ENCODE assay signal across 22 mouse cellular contexts in the genomic region with DNA sequence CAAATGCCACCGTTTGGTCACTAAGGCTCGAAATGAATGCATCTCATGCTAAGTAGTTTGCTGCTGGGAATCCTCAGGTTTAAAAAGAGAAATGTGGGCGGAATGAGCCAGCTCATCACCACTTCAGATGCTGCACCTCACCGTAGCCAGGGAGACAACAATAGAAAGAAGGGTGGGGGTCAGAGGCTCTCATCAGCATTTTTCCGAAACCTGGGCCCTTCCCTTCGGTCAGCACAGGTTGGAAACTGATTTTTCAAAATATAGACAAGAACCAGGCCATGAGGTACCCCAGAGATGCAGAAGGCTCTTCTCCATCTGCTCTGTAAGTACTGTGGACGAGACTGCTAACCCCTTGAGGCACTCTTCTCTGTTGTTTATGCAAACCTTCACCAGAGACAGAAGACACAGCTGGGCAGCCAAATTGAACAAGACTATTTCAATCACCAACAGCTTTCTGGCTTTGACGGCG. TPM values are rescaled to one million over a fixed set of nuclear protein-coding genes. Genes with fewer than 3 reads are reported as not detected.
A peak's percentile ranks its signal among the peaks of the same experiment; 100 is the strongest.
DNase-seq lines count a peak whose midpoint lies in the region; ATAC-seq and TF ChIP-seq lines count a peak whose summit lies in the region.
"Had no signal": no experiment of that assay in that cellular context is flagged by ENCODE, and none has a peak within 500 bp of the region (broad histone marks: within the 10 kb centered on the region; RNA-seq: fewer than 3 reads in every experiment).

No protein-coding gene starts in this region.

- no peak for ATAC-seq in hindbrain, postnatal 0 days
- no peak for ATAC-seq in midbrain, embryonic 11.5 days (ENCODE audit: low FRiP score)
- no peak for ATAC-seq in midbrain, postnatal 0 days (ENCODE audit: low FRiP score)
- no peak for ATAC-seq in stomach, postnatal 0 days (ENCODE audit: low FRiP score, low TSS enrichment)
- no peak for ATAC-seq in neural tube, embryonic 15.5 days (ENCODE audit: low FRiP score)
- ATAC-seq: forebrain, embryonic 14.5 days; intestine, embryonic 15.5 days had no signal

- no peak; the same call in 1 of the 2 replicates for TF ChIP-seq RAD21 in CH12.LX (IDR thresholded peaks at IDR 0.05; ENCODE audit: low read depth, low read length)

- 0 out of 2 replicates have a peak overlapping the region, but pooled peaks have one; percentile 12 for H3K27ac ChIP-seq in hindbrain, embryonic 10.5 days
- H3K27ac ChIP-seq in hindbrain, postnatal 0 days: no peak overlapping the region
- no peak overlapping the region for H3K27ac ChIP-seq in midbrain, embryonic 11.5 days (ENCODE audit: low read depth, low read length)
- no peak overlapping the region for H3K27ac ChIP-seq in midbrain, postnatal 0 days (ENCODE audit: low read depth, low read length)
- H3K27ac ChIP-seq in CH12.LX (ENCODE audit: insufficient read depth, low read depth): peak overlapping the region; percentile 91
- H3K27ac ChIP-seq in stomach, postnatal 0 days (replicated peaks): no peak overlapping the region
- H3K27ac ChIP-seq in neural tube, embryonic 15.5 days (replicated peaks): no peak overlapping the region
- H3K27ac ChIP-seq: embryonic facial prominence, embryonic 10.5 days; hindbrain, embryonic 14.5 days; intestine, embryonic 15.5 days; neural tube, embryonic 12.5 days had no signal

- 65% methylated on average over 9 of the region's 9 CpGs for whole genome bisulfite sequencing in hindbrain, embryonic 10.5 days
- WGBS in hindbrain, postnatal 0 days: 56% methylated on average over 9 of the region's 9 CpGs
- WGBS in midbrain, embryonic 11.5 days: 63% methylated on average over 9 of the region's 9 CpGs
- 65% methylated on average over 9 of the region's 9 CpGs for WGBS in midbrain, postnatal 0 days
- 74% methylated on average over 9 of the region's 9 CpGs for WGBS in stomach, postnatal 0 days
- 52% methylated on average over 9 of the region's 9 CpGs for WGBS in neural tube, embryonic 15.5 days

- intact Hi-C loops in left cerebral cortex, postnatal 36 days (cut with DNase I): loop anchor here (10.0 kb wide), 1 partner anchor 277 kb away; no protein-coding TSS in a partner anchor

- no peak overlapping the region for H3K9ac ChIP-seq in hindbrain, postnatal 0 days (replicated peaks; ENCODE audit: low read length)
- H3K9ac ChIP-seq in midbrain, embryonic 11.5 days (ENCODE audit: low read length): no peak overlapping the region
- no peak overlapping the region for H3K9ac ChIP-seq in midbrain, postnatal 0 days (replicated peaks; ENCODE audit: low read length, poor library complexity, severe bottlenecking)
- H3K9ac ChIP-seq in CH12.LX (ENCODE audit: insufficient read depth, low read depth): no peak overlapping the region
- no peak overlapping the region for H3K9ac ChIP-seq in stomach, postnatal 0 days (ENCODE audit: low read length)
- H3K9ac ChIP-seq in neural tube, embryonic 15.5 days (replicated peaks): no peak overlapping the region
- H3K9ac ChIP-seq: hindbrain, embryonic 14.5 days; intestine, embryonic 15.5 days; neural tube, embryonic 12.5 days had no signal

- no peak overlapping the region for H3K4me2 ChIP-seq in hindbrain, postnatal 0 days (ENCODE audit: low read depth, low read length)
- no peak overlapping the region for H3K4me2 ChIP-seq in midbrain, embryonic 11.5 days
- H3K4me2 ChIP-seq in midbrain, postnatal 0 days (ENCODE audit: low read depth, low read length, poor library complexity, severe bottlenecking): no peak overlapping the region
- H3K4me2 ChIP-seq in CH12.LX (ENCODE audit: insufficient read depth, low read depth, poor library complexity, severe bottlenecking): peak overlapping the region; percentile 37
- H3K4me2 ChIP-seq in stomach, postnatal 0 days (replicated peaks; ENCODE audit: low read depth): no peak overlapping the region
- no peak overlapping the region for H3K4me2 ChIP-seq in neural tube, embryonic 15.5 days
- H3K4me2 ChIP-seq: heart, embryonic 11.5 days; hindbrain, embryonic 14.5 days; intestine, embryonic 15.5 days; neural tube, embryonic 12.5 days had no signal

- no peaks in the 10 kb centered on the region for H3K9me3 ChIP-seq in hindbrain, embryonic 10.5 days
- no peaks in the 10 kb centered on the region for H3K9me3 ChIP-seq in hindbrain, postnatal 0 days (ENCODE audit: low read length)
- no peaks in the 10 kb centered on the region for H3K9me3 ChIP-seq in midbrain, embryonic 11.5 days (ENCODE audit: control insufficient read depth, low read length)
- no peaks in the 10 kb centered on the region for H3K9me3 ChIP-seq in midbrain, postnatal 0 days (ENCODE audit: low read length)
- no peaks in the 10 kb centered on the region for H3K9me3 ChIP-seq in CH12.LX (replicated peaks; ENCODE audit: low read length)
- H3K9me3 ChIP-seq in stomach, postnatal 0 days (ENCODE audit: control insufficient read depth, low read length): no peaks in the 10 kb centered on the region
- no peaks in the 10 kb centered on the region for H3K9me3 ChIP-seq in neural tube, embryonic 15.5 days (replicated peaks)
- H3K9me3 ChIP-seq: embryonic facial prominence, embryonic 10.5 days; intestine, embryonic 15.5 days; neural tube, embryonic 12.5 days had no signal

- in situ Hi-C loops in CH12.LX (cut with MboI; ENCODE audit: low pct_ligation_motif_present, low pct_unique_long_range_greater_than_20kb, low sequenced_read_pairs): loop anchor here (10.0 kb wide), 1 partner anchor 277 kb away; no protein-coding TSS in a partner anchor

- DNase-seq in hindbrain, embryonic 10.5 days (ENCODE audit: low spot score): no peak
- no peak for DNase-seq in hindbrain, postnatal 0 days (ENCODE audit: low spot score)
- DNase-seq in midbrain, embryonic 11.5 days (ENCODE audit: low spot score, missing footprints): peak; percentile 83
- DNase-seq in midbrain, postnatal 0 days (ENCODE audit: low spot score): no peak
- peak; percentile 79 for DNase-seq in CH12.LX (ENCODE audit: extremely low read depth)
- DNase-seq in left cerebral cortex, postnatal 36 days (ENCODE audit: low spot score in 2 of 2): peak; percentile 39 to 46
- DNase-seq in stomach, postnatal 0 days (ENCODE audit: low spot score): no peak
- DNase-seq: cerebellum, adult 2 months; cerebellum, postnatal 36 days; heart, postnatal 10 days; kidney, adult 9 months; kidney, postnatal 36 days; liver; lung, postnatal 36 days; thymus, adult 2 months had no signal

- no peak overlapping the region for H3K4me3 ChIP-seq in hindbrain, embryonic 10.5 days
- no peak overlapping the region for H3K4me3 ChIP-seq in hindbrain, postnatal 0 days (ENCODE audit: low read length)
- no peak overlapping the region for H3K4me3 ChIP-seq in midbrain, embryonic 11.5 days (ENCODE audit: low read depth, low read length)
- H3K4me3 ChIP-seq in midbrain, postnatal 0 days (ENCODE audit: low read depth, low read length): no peak overlapping the region
- no peak overlapping the region for H3K4me3 ChIP-seq in CH12.LX (replicated peaks in 1 of 3; ENCODE audit: low read depth in 2 of 3, low read length in 2 of 3, poor library complexity in 1 of 3)
- H3K4me3 ChIP-seq in stomach, postnatal 0 days (ENCODE audit: low read depth, low read length): no peak overlapping the region
- H3K4me3 ChIP-seq in neural tube, embryonic 15.5 days (replicated peaks): no peak overlapping the region
- H3K4me3 ChIP-seq: embryonic facial prominence, embryonic 10.5 days; intestine, embryonic 15.5 days; neural tube, embryonic 12.5 days had no signal

- no peaks in the 10 kb centered on the region for H3K79me2 ChIP-seq in CH12.LX (replicated peaks; ENCODE audit: control insufficient read depth, extremely low read depth, insufficient read depth, poor library complexity, severe bottlenecking)

- peaks cover 46% of the 10 kb centered on the region for H3K4me1 ChIP-seq in hindbrain, embryonic 10.5 days (replicated peaks)
- no peaks in the 10 kb centered on the region for H3K4me1 ChIP-seq in hindbrain, postnatal 0 days (ENCODE audit: insufficient read depth, low read length)
- peaks cover 19% of the 10 kb centered on the region for H3K4me1 ChIP-seq in midbrain, embryonic 11.5 days (ENCODE audit: control insufficient read depth, insufficient read depth, low read length)
- H3K4me1 ChIP-seq in midbrain, postnatal 0 days (ENCODE audit: insufficient read depth, low read length): no peaks in the 10 kb centered on the region
- H3K4me1 ChIP-seq in CH12.LX (ENCODE audit: control insufficient read depth in 1 of 2, insufficient read depth in 2 of 2): peaks cover 40 to 81% of the 10 kb centered on the region in 2 experiments
- 0 out of 2 replicates have a peak, but pooled peaks cover 2% of the 10 kb centered on the region for H3K4me1 ChIP-seq in stomach, postnatal 0 days (replicated peaks; ENCODE audit: control insufficient read depth, insufficient read depth)
- H3K4me1 ChIP-seq in neural tube, embryonic 15.5 days: peaks cover 9% of the 10 kb centered on the region

- 0 out of 2 replicates have a peak, but pooled peaks cover 3% of the 10 kb centered on the region for H3K27me3 ChIP-seq in hindbrain, embryonic 10.5 days (ENCODE audit: insufficient read depth, poor library complexity, severe bottlenecking)
- no peaks in the 10 kb centered on the region for H3K27me3 ChIP-seq in hindbrain, postnatal 0 days (ENCODE audit: insufficient read depth, low read length)
- no peaks in the 10 kb centered on the region for H3K27me3 ChIP-seq in midbrain, embryonic 11.5 days (ENCODE audit: control insufficient read depth, insufficient read depth, low read length)
- H3K27me3 ChIP-seq in midbrain, postnatal 0 days (ENCODE audit: insufficient read depth, low read length): no peaks in the 10 kb centered on the region
- no peaks in the 10 kb centered on the region for H3K27me3 ChIP-seq in CH12.LX (replicated peaks)
- H3K27me3 ChIP-seq in stomach, postnatal 0 days (ENCODE audit: control insufficient read depth, insufficient read depth, low read length): no peaks in the 10 kb centered on the region
- H3K27me3 ChIP-seq in neural tube, embryonic 15.5 days (replicated peaks): no peaks in the 10 kb centered on the region
- H3K27me3 ChIP-seq: intestine, embryonic 15.5 days; neural tube, embryonic 12.5 days had no signal

- H3K36me3 ChIP-seq in hindbrain, embryonic 10.5 days: no peaks in the 10 kb centered on the region
- H3K36me3 ChIP-seq in hindbrain, postnatal 0 days (ENCODE audit: insufficient read depth, low read length): no peaks in the 10 kb centered on the region
- no peaks in the 10 kb centered on the region for H3K36me3 ChIP-seq in midbrain, embryonic 11.5 days (ENCODE audit: control insufficient read depth, insufficient read depth, low read length)
- H3K36me3 ChIP-seq in midbrain, postnatal 0 days (ENCODE audit: insufficient read depth, low read length): no peaks in the 10 kb centered on the region
- no peaks in the 10 kb centered on the region for H3K36me3 ChIP-seq in CH12.LX (replicated peaks in 1 of 2; ENCODE audit: control insufficient read depth in 1 of 2, insufficient read depth in 1 of 2, low read length in 1 of 2)
- no peaks in the 10 kb centered on the region for H3K36me3 ChIP-seq in stomach, postnatal 0 days (ENCODE audit: control insufficient read depth, insufficient read depth, low read length)
- H3K36me3 ChIP-seq in neural tube, embryonic 15.5 days: no peaks in the 10 kb centered on the region
- H3K36me3 ChIP-seq: embryonic facial prominence, embryonic 10.5 days; intestine, embryonic 15.5 days; neural tube, embryonic 12.5 days had no signal

- TF ChIP-seq POLR2A in CH12.LX (IDR thresholded peaks at IDR 0.05; ENCODE audit: low read depth, low read length): no peak

- TF ChIP-seq CTCF in hindbrain, postnatal 0 days (IDR thresholded peaks at IDR 0.05; ENCODE audit: low read depth): no peak
- no peak for TF ChIP-seq CTCF in midbrain, postnatal 0 days (IDR thresholded peaks at IDR 0.05)
- TF ChIP-seq CTCF in CH12.LX (conservative IDR thresholded peaks at IDR 0.05 in 1 of 2, IDR thresholded peaks at IDR 0.05 in 1 of 2; ENCODE audit: low read depth in 2 of 2, low read length in 2 of 2): no peak
- TF ChIP-seq CTCF in stomach, postnatal 0 days (IDR thresholded peaks at IDR 0.05; ENCODE audit: low read depth): no peak

- peak; percentile 58 for TF ChIP-seq EP300 in CH12.LX (IDR thresholded peaks at IDR 0.05; ENCODE audit: low read length)
- no peak for TF ChIP-seq EP300 in stomach, postnatal 0 days (optimal IDR thresholded peaks at IDR 0.05)

- dilution Hi-C loops in CH12.LX (cut with MboI; ENCODE audit: extremely low pct_ligation_motif_present, extremely low pct_unique_long_range_greater_than_20kb, low sequenced_read_pairs): no loop called here

RNA-seq across cellular contexts. Expression of gene Lrrc8d, which starts 17.6 kb away (rescaled TPM):
- 20.9 and 24.4 TPM in 2 replicates for polyA plus RNA-seq in hindbrain, embryonic 10.5 days (2016; fragmentation: Nextera tagmentation; extraction: Ambion mirVana)
- total RNA-seq in hindbrain, postnatal 0 days (2014; rRNA removed): 11.7 and 14.2 TPM in 2 replicates
- polyA plus RNA-seq in hindbrain, postnatal 0 days (2015; fragmentation: Nextera tagmentation; extraction: Ambion mirVana): 27.6 and 27.7 TPM in 2 replicates
- polyA plus RNA-seq in midbrain, embryonic 11.5 days (2014; fragmentation: Nextera tagmentation; extraction: Ambion mirVana): 24.5 and 28.8 TPM in 2 replicates
- total RNA-seq in midbrain, postnatal 0 days (2014; rRNA removed): 18.5 and 19.1 TPM in 2 replicates
- 30.1 and 30.4 TPM in 2 replicates for polyA plus RNA-seq in midbrain, postnatal 0 days (2015; fragmentation: Nextera tagmentation; extraction: Ambion mirVana)
- total RNA-seq in CH12.LX (2012; rRNA removed): 15.9 and 16.6 TPM in 2 replicates
- 5.2 and 7.0 TPM in 2 replicates for total RNA-seq in CH12.LX (2014; rRNA removed)
- 26.1 and 29.2 TPM in 2 replicates for polyA plus RNA-seq in CH12.LX (2012; ENCODE audit: insufficient read length, low read depth)
- 10 to 100 TPM; 38.7 to 39.1 TPM for total RNA-seq in left cerebral cortex, postnatal 36 days (2021)
- polyA plus RNA-seq in stomach, postnatal 0 days (2015; fragmentation: Nextera tagmentation; extraction: Ambion mirVana): 10.2 and 10.7 TPM in 2 replicates
- 28.6 and 29.4 TPM in 2 replicates for polyA plus RNA-seq in neural tube, embryonic 15.5 days (2015; fragmentation: Nextera tagmentation; extraction: Ambion mirVana)

Comparison
In these comparisons a context has a peak if more than half of its experiments do, and no peak if none do; other contexts are left out.
1. DNase-seq: peak in midbrain, embryonic 11.5 days (single experiment), CH12.LX (single experiment) and left cerebral cortex, postnatal 36 days (2 of 2); none in hindbrain, embryonic 10.5 days (single experiment), hindbrain, postnatal 0 days (single experiment), midbrain, postnatal 0 days (single experiment) and stomach, postnatal 0 days (single experiment).
2. H3K27ac ChIP-seq: peak in hindbrain, embryonic 10.5 days (single experiment) and CH12.LX (single experiment); none in hindbrain, postnatal 0 days (single experiment), midbrain, embryonic 11.5 days (single experiment), midbrain, postnatal 0 days (single experiment), stomach, postnatal 0 days (single experiment) and neural tube, embryonic 15.5 days (single experiment).